Mouse (Mus musculus) heart, adult 2 months (tissue): ENCODE measurements around the gene Efna2. TPM values are rescaled to one million over a fixed set of nuclear protein-coding genes. Genes with fewer than 3 reads are reported as not detected.

Experiments
- DNase-seq, 2 experiments: peaks; one replicate each; pipeline ENCODE4 v3.0.0; 2021
- H3K27ac ChIP-seq: fragments of 200-600 bp; 2 replicates; pipeline ENCODE4 v1.8.1; 2022
- H3K27me3 ChIP-seq: fragments of 200-500 bp; 2 replicates; pipeline ENCODE4 v1.6.1; 2012; ENCODE audit warnings: mild to moderate bottlenecking, low read length, inconsistent platforms, mixed read lengths; ENCODE audit not compliant: control insufficient read depth, insufficient read depth
- H3K36me3 ChIP-seq: fragments of 200-500 bp; 2 replicates; pipeline ENCODE4 v1.6.1; 2012; ENCODE audit warnings: low read length, inconsistent platforms; ENCODE audit not compliant: control insufficient read depth, insufficient read depth
- H3K4me1 ChIP-seq: fragments of 200-500 bp; 2 replicates; pipeline ENCODE4 v1.6.1; 2011; ENCODE audit warnings: low read length; ENCODE audit not compliant: control insufficient read depth, insufficient read depth
- H3K4me3 ChIP-seq: fragments of 200-600 bp; 2 replicates; pipeline ENCODE4 v1.8.1; 2022
- H3K79me2 ChIP-seq: fragments of 200-500 bp; replicated peaks from 2 replicates; pipeline ENCODE4 v1.6.1; 2012; ENCODE audit warnings: mild to moderate bottlenecking, inconsistent platforms, low read length, moderate library complexity, mixed read lengths; ENCODE audit not compliant: control insufficient read depth, insufficient read depth
- H3K9ac ChIP-seq: fragments of 200-500 bp; 2 replicates; pipeline ENCODE4 v1.6.1; 2012; ENCODE audit warnings: low read depth, mild to moderate bottlenecking, control low read depth, inconsistent platforms, low read length, mixed read lengths
- CTCF ChIP-seq: fragments of 200-600 bp; IDR thresholded peaks from 2 replicates; pipeline ENCODE4 v1.8.1; 2022; ENCODE audit warnings: antibody characterized with exemption, mild to moderate bottlenecking, moderate library complexity
- EP300 ChIP-seq: fragments of 200-500 bp; IDR thresholded peaks from 2 replicates; pipeline ENCODE4 v1.6.1; 2011; ENCODE audit warnings: low read depth, low read length, control low read depth; ENCODE audit not compliant: insufficient read depth
- POLR2A ChIP-seq: fragments of 200-500 bp; IDR thresholded peaks from 2 replicates; pipeline ENCODE4 v1.6.1; 2011; ENCODE audit warnings: mild to moderate bottlenecking, low read depth, low read length, control low read depth; ENCODE audit not compliant: insufficient read depth
- WGBS: fragments of 180-500 bp; shearing (Covaris S2); methylation state at CpG from one replicate; pipeline ENCODE4 v1.1.7; 2018; 5-methylcytosine and 5-hydroxymethylcytosine counted together
- intact Hi-C: fragments of 180-260 bp; cut with DNase I; formaldehyde crosslinking; loops from one replicate; pipeline ENCODE4 v1.15.1; 2025
- polyA plus RNA-seq: library from polyadenylated mRNA; depleted of rRNA; stranded (reverse); fragments of >200 nt; gene quantifications from 2 replicates; pipeline ENCODE4 v1.2.3, GENCODE M21; 2012
- total RNA-seq, 2 experiments: library from RNA; stranded (reverse); gene quantifications; 2 replicates each; pipeline ENCODE4 v1.2.3; 2021

Gene Efna2
- total and polyA plus RNA-seq, 3 experiments = 0.86 to 1.7 (median 1.1) TPM

DNA sequence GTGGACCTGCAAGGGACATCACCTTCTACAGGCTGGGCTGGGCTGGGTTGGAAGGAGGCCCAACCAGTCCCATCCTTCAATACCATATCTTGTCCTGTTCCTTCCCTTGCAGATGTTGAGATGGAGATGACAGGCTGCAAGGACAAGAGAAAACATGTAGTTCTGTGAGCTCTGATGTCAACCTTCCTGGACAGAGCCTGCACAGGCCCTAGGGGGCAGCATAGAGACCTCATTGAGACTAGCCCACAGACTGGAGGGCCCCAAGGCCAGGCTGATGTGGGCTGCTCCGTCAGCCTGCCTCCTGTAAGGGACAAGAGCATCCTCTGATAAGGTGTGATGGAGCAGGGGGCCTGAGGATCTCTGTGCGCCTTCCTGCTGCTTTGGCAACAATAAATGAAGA, 4.6 kb upstream of the Efna2 start:
- H3K79me2 ChIP-seq = peaks cover 5% of the 10 kb centered on the region
- no peaks in the 10 kb centered on the region for H3K27me3 ChIP-seq
- H3K4me1 ChIP-seq = peaks cover 3% of the 10 kb centered on the region; the same call in 1 of the 2 replicates
- no peak for TF ChIP-seq POLR2A
- peak; percentile 64 for TF ChIP-seq CTCF
- H3K27ac ChIP-seq = no peak overlapping the region
- H3K4me3 ChIP-seq = no peak overlapping the region
- peak; percentile 42 to 43 for DNase-seq
- no peak overlapping the region for H3K9ac ChIP-seq
- intact Hi-C loops = loop anchor here (1.0 to 10.0 kb wide), 4 partner anchors 53 to 198 kb away; partner anchors contain the start of genes 2310011J03Rik, Mum1, Pcsk4 and Reep6
- WGBS = 54% methylated on average over 2 of the region's 2 CpGs
- H3K36me3 ChIP-seq = no peaks in the 10 kb centered on the region; the same call in 1 of the 2 replicates

- no peak for TF ChIP-seq POLR2A
- TF ChIP-seq CTCF = peak; percentile 93
- no peak overlapping the region for H3K9ac ChIP-seq
- intact Hi-C loops = loop anchor here (1.0 to 10.0 kb wide), 5 partner anchors 52 to 197 kb away; partner anchors contain the start of genes 2310011J03Rik, Adamtsl5, Mum1 and Pcsk4
- peak in 1 of 2 experiments; percentile 35 for DNase-seq
- no peaks in the 10 kb centered on the region for H3K27me3 ChIP-seq
- WGBS = 30% methylated on average over 4 of the region's 4 CpGs
- H3K27ac ChIP-seq = no peak overlapping the region
- H3K79me2 ChIP-seq = peaks cover 3% of the 10 kb centered on the region
- no peaks in the 10 kb centered on the region; the same call in 1 of the 2 replicates for H3K36me3 ChIP-seq
- no peak overlapping the region for H3K4me3 ChIP-seq
- H3K4me1 ChIP-seq = peaks cover 3% of the 10 kb centered on the region; the same call in 1 of the 2 replicates
These were observed 3.6 kb upstream of the Efna2 start for GRCm38 (mm10) chr10:80175536-80176269.

GRCm38 (mm10) chr10:80176270-80176834, 2.9 kb upstream of the Efna2 start:
- Histone ChIP-seq H3K36me3 (no peaks in the 10 kb centered on the region; the same call in 1 of the 2 replicates), H3K4me3 (no peak overlapping the region), H3K27ac (no peak overlapping the region), H3K79me2 (peaks cover 1% of the 10 kb centered on the region; the same call in 1 of the 2 replicates), H3K4me1 (peaks cover 3% of the 10 kb centered on the region; the same call in 1 of the 2 replicates), H3K9ac (no peak overlapping the region), H3K27me3 (no peaks in the 10 kb centered on the region)
- DNase-seq = no peak
- no peak for TF ChIP-seq CTCF
- TF ChIP-seq POLR2A = no peak
- no peak for TF ChIP-seq EP300
- intact Hi-C loops = loop anchor here (1.0 to 10.0 kb wide), 4 partner anchors 51 to 196 kb away; partner anchors contain the start of genes 2310011J03Rik, Adamtsl5, Mum1 and Pcsk4
- WGBS = 84% methylated on average over 5 of the region's 5 CpGs

GRCm38 (mm10) chr10:80177441-80178279, 1.6 kb upstream of the Efna2 start:
- DNase-seq = no peak
- WGBS = 82% methylated on average over 7 of the region's 7 CpGs
- intact Hi-C loops = loop anchor here (5.0 to 10.0 kb wide), 3 partner anchors 50 to 195 kb away; partner anchors contain the start of genes 2310011J03Rik, Mum1, Pcsk4 and Reep6
- Histone ChIP-seq H3K4me1 (peaks cover 1% of the 10 kb centered on the region; the same call in 1 of the 2 replicates), H3K9ac (no peak overlapping the region), H3K27me3 (no peaks in the 10 kb centered on the region), H3K36me3 (no peaks in the 10 kb centered on the region), H3K4me3 (no peak overlapping the region), H3K27ac (no peak overlapping the region), H3K79me2 (no peaks in the 10 kb centered on the region)
- TF ChIP-seq CTCF = no peak
- TF ChIP-seq EP300 = no peak
- no peak for TF ChIP-seq POLR2A

DNA sequence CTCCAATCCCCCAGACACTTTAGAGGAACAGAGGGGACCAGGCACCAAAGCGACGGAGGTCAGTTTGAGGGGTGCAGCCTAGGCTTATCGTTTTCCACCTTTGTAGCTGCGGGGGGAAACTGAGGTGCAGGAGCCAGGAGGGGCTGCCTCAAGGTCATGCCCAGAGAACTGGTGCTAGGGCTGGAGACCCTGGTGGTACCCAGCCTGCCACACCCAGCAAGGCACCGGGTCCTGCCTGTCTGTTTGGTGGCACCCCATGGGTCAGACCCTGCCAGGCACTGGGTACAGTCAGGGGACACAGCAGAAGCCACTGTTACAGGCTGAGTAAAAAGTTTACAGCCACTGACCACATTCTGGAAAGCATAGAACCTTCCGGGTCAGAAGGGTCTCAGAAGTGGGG, 1.0 kb downstream of the Efna2 start:
- no peak overlapping the region for H3K9ac ChIP-seq
- no peaks in the 10 kb centered on the region for H3K36me3 ChIP-seq
- no peaks in the 10 kb centered on the region for H3K27me3 ChIP-seq
- WGBS = 64% methylated on average over 6 of the region's 6 CpGs
- no peaks in the 10 kb centered on the region for H3K79me2 ChIP-seq
- no peaks in the 10 kb centered on the region for H3K4me1 ChIP-seq
- TF ChIP-seq CTCF (no peak), EP300 (no peak), POLR2A (no peak)
- no peak overlapping the region for H3K4me3 ChIP-seq
- intact Hi-C loops = no loop called here
- no peak overlapping the region for H3K27ac ChIP-seq
- DNase-seq = no peak
